ENCODE assay signal across 21 mouse cellular contexts in the genomic region with DNA sequence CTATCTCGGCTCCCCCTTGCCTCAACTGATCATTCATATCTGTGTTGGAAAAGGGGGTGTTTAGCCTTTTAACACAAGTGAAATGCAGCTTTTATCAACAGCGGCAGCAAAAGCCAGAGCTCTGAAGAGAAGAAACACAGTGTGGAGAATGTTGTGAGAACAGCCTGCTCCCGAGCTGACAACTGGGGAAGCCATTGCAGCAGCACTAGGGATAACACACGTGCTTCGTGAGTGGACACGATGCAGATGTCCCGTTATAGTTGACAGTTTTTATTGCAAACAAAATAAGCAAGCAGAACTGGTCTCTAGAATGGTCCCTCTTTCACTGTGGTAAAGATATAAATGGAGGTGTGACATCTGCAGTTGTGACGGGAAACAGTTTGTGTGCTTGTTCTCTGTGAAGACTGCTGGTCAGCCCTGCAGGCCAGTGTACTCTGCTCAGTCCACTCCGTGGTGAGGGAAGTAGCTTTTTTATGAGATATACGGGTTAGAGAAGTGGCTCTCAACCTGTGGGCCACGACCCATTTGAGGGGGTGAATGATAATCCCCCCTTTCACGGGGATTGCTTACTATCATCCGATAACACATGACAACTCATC. TPM values are rescaled to one million over a fixed set of nuclear protein-coding genes. Genes with fewer than 3 reads are reported as not detected.
DNase-seq lines count a peak whose midpoint lies in the region; ATAC-seq and TF ChIP-seq lines count a peak whose summit lies in the region.
"Had no signal": no experiment of that assay in that cellular context is flagged by ENCODE, and none has a peak within 500 bp of the region (broad histone marks: within the 10 kb centered on the region; RNA-seq: fewer than 3 reads in every experiment).

No protein-coding gene starts in this region.

- no peaks in the 10 kb centered on the region for H3K27me3 ChIP-seq in heart, embryonic 13.5 days (replicated peaks)
- 0 out of 2 replicates have a peak, but pooled peaks cover 6% of the 10 kb centered on the region for H3K27me3 ChIP-seq in kidney, embryonic 15.5 days
- H3K27me3 ChIP-seq in lung, embryonic 15.5 days = peaks cover 4% of the 10 kb centered on the region; the same call in 1 of the 2 replicates
- H3K27me3 ChIP-seq in stomach, embryonic 16.5 days (ENCODE audit: control insufficient read depth, insufficient read depth, low read length) = no peaks in the 10 kb centered on the region
- H3K27me3 ChIP-seq: liver, embryonic 13.5 days had no signal

- peaks cover 43% of the 10 kb centered on the region for H3K4me1 ChIP-seq in heart, embryonic 13.5 days
- peaks cover 17% of the 10 kb centered on the region for H3K4me1 ChIP-seq in kidney, embryonic 15.5 days
- peaks cover 33% of the 10 kb centered on the region for H3K4me1 ChIP-seq in lung, embryonic 15.5 days
- peaks cover 3% of the 10 kb centered on the region; the same call in 1 of the 2 replicates for H3K4me1 ChIP-seq in lung, adult 2 months (ENCODE audit: control insufficient read depth, insufficient read depth, low read length)
- H3K4me1 ChIP-seq in stomach, embryonic 16.5 days (ENCODE audit: control insufficient read depth, insufficient read depth, low read length) = peaks cover 5% of the 10 kb centered on the region
- H3K4me1 ChIP-seq: liver, embryonic 13.5 days had no signal

- no peak overlapping the region for H3K4me3 ChIP-seq in heart, embryonic 13.5 days
- H3K4me3 ChIP-seq in kidney, embryonic 15.5 days (replicated peaks) = no peak overlapping the region
- no peak overlapping the region for H3K4me3 ChIP-seq in lung, embryonic 15.5 days
- no peak overlapping the region for H3K4me3 ChIP-seq in lung, adult 2 months (replicated peaks; ENCODE audit: extremely low read depth, low read depth, low read length)
- no peak overlapping the region for H3K4me3 ChIP-seq in stomach, embryonic 16.5 days (replicated peaks; ENCODE audit: low read length)
- H3K4me3 ChIP-seq: gastrocnemius, adult 2 months; heart, embryonic 10.5 days; hindbrain, embryonic 10.5 days; left cerebral cortex, adult 2 months; liver, embryonic 13.5 days; midbrain, embryonic 10.5 days had no signal

- TF ChIP-seq POLR2A in lung, adult 2 months (IDR thresholded peaks at IDR 0.05; ENCODE audit: borderline replicate concordance, extremely low read depth, low read depth, low read length) = no peak

- H3K9ac ChIP-seq in heart, embryonic 13.5 days = no peak overlapping the region
- H3K9ac ChIP-seq in kidney, embryonic 15.5 days = no peak overlapping the region
- no peak overlapping the region for H3K9ac ChIP-seq in lung, embryonic 15.5 days
- H3K9ac ChIP-seq in stomach, embryonic 16.5 days (ENCODE audit: low read length) = no peak overlapping the region
- H3K9ac ChIP-seq: liver, embryonic 13.5 days had no signal

- TF ChIP-seq CTCF in lung, adult 2 months (IDR thresholded peaks at IDR 0.05; ENCODE audit: insufficient read depth, low read length) = no peak

- peaks cover 8% of the 10 kb centered on the region for H3K9me3 ChIP-seq in heart, embryonic 13.5 days
- H3K9me3 ChIP-seq in kidney, embryonic 15.5 days (replicated peaks) = no peaks in the 10 kb centered on the region
- no peaks in the 10 kb centered on the region for H3K9me3 ChIP-seq in lung, embryonic 15.5 days
- H3K9me3 ChIP-seq in stomach, embryonic 16.5 days (replicated peaks; ENCODE audit: control insufficient read depth, low read length) = no peaks in the 10 kb centered on the region; the same call in 1 of the 2 replicates

- no peak overlapping the region for H3K4me2 ChIP-seq in heart, embryonic 13.5 days
- H3K4me2 ChIP-seq in kidney, embryonic 15.5 days = no peak overlapping the region
- no peak overlapping the region for H3K4me2 ChIP-seq in lung, embryonic 15.5 days
- H3K4me2 ChIP-seq in stomach, embryonic 16.5 days (ENCODE audit: low read depth, low read length) = no peak overlapping the region
- H3K4me2 ChIP-seq: liver, embryonic 13.5 days had no signal

- WGBS in heart, embryonic 13.5 days = 43% methylated on average over 13 of the region's 13 CpGs
- 43% methylated on average over 13 of the region's 13 CpGs for WGBS in kidney, embryonic 15.5 days
- WGBS in lung, embryonic 15.5 days = 43% methylated on average over 13 of the region's 13 CpGs
- WGBS in lung, adult 2 months = 72% methylated on average over 13 of the region's 13 CpGs
- 50% methylated on average over 13 of the region's 13 CpGs for WGBS in stomach, embryonic 16.5 days

- no peak for ATAC-seq in heart, embryonic 13.5 days (ENCODE audit: extremely low read depth, insufficient number of reproducible peaks, low FRiP score, low TSS enrichment)
- ATAC-seq in kidney, embryonic 15.5 days (replicated peaks; ENCODE audit: low FRiP score) = peak; percentile 86
- peak; percentile 70 for ATAC-seq in lung, embryonic 15.5 days (ENCODE audit: borderline replicate concordance, extremely low read depth, low FRiP score, low TSS enrichment)
- ATAC-seq in stomach, embryonic 16.5 days (ENCODE audit: insufficient read depth, low FRiP score) = peak; percentile 35; the same call in 1 of the 2 replicates
- ATAC-seq in activated CD4-positive, CD25-positive, alpha-beta regulatory T cell, adult 4 months = no peak
- ATAC-seq: CD4-positive, CD25-positive, alpha-beta regulatory T cell, adult 4 months; forebrain, embryonic 14.5 days; hindbrain, embryonic 16.5 days; midbrain, embryonic 16.5 days had no signal

- no peak for DNase-seq in heart, postnatal 4 days
- DNase-seq in kidney, postnatal 36 days = no peak
- DNase-seq in lung, adult 2 months = no peak
- DNase-seq: adrenal gland, postnatal 25 days; cerebellum, adult 8-10 months; gastrocnemius, adult 2 months; liver, embryonic 13.5 days had no signal

- 0 out of 2 replicates have a peak overlapping the region, but pooled peaks have one; percentile 9 for H3K27ac ChIP-seq in heart, embryonic 13.5 days (replicated peaks)
- H3K27ac ChIP-seq in kidney, embryonic 15.5 days = 0 out of 2 replicates have a peak overlapping the region, but pooled peaks have one; percentile 54
- H3K27ac ChIP-seq in lung, embryonic 15.5 days = 0 out of 2 replicates have a peak overlapping the region, but pooled peaks have one; percentile 69
- no peak overlapping the region for H3K27ac ChIP-seq in stomach, embryonic 16.5 days (ENCODE audit: low read length)
- H3K27ac ChIP-seq: heart, embryonic 10.5 days; left cerebral cortex, adult 2 months; liver, embryonic 13.5 days; macrophage; midbrain, embryonic 10.5 days had no signal

- no peaks in the 10 kb centered on the region; the same call in 1 of the 2 replicates for H3K36me3 ChIP-seq in heart, embryonic 13.5 days
- H3K36me3 ChIP-seq in kidney, embryonic 15.5 days = no peaks in the 10 kb centered on the region
- no peaks in the 10 kb centered on the region for H3K36me3 ChIP-seq in lung, embryonic 15.5 days
- no peaks in the 10 kb centered on the region for H3K36me3 ChIP-seq in stomach, embryonic 16.5 days (ENCODE audit: control insufficient read depth, insufficient read depth, low read length)
- H3K36me3 ChIP-seq: hindbrain, embryonic 10.5 days; liver, embryonic 13.5 days; midbrain, embryonic 10.5 days had no signal

RNA-seq across cellular contexts. Expression of gene Colgalt2, which starts 16.8 kb away (rescaled TPM):
- 3.0 and 3.2 TPM in 2 replicates for polyA plus RNA-seq in heart, embryonic 13.5 days (2015; fragmentation: Nextera tagmentation; extraction: Ambion mirVana)
- total RNA-seq in heart, postnatal 4 days (2021) = 1 to 10 TPM; 2.3 to 3.2 TPM
- 1.5 TPM in 2 replicates for polyA plus RNA-seq in kidney, embryonic 15.5 days (2015; fragmentation: Nextera tagmentation; extraction: Ambion mirVana)
- 1.0 and 1.2 TPM in 2 replicates for polyA plus RNA-seq in lung, embryonic 15.5 days (2015; fragmentation: Nextera tagmentation; extraction: Ambion mirVana)
- polyA plus RNA-seq in lung, adult 2 months (2012; rRNA removed) = 12.8 and 17.3 TPM in 2 replicates
- 1.0 and 1.5 TPM in 2 replicates for polyA plus RNA-seq in stomach, embryonic 16.5 days (2015; fragmentation: Nextera tagmentation; extraction: Ambion mirVana)
- polyA plus RNA-seq in activated CD4-positive, CD25-positive, alpha-beta regulatory T cell, adult 4 months (2017; shearing (Covaris generic)) = not detected
- polyA plus RNA-seq: CD4-positive, CD25-positive, alpha-beta regulatory T cell, adult 4 months; macrophage had no signal

RNA-seq across cellular contexts. Expression of gene Tsen15, which starts 29.9 kb away (rescaled TPM):
- 59.0 and 66.5 TPM in 2 replicates for polyA plus RNA-seq in heart, embryonic 13.5 days (2015; fragmentation: Nextera tagmentation; extraction: Ambion mirVana)
- 10 to 100 TPM; 24.0 to 24.2 TPM for total RNA-seq in heart, postnatal 4 days (2021)
- 88.5 and 92.0 TPM in 2 replicates for polyA plus RNA-seq in kidney, embryonic 15.5 days (2015; fragmentation: Nextera tagmentation; extraction: Ambion mirVana)
- polyA plus RNA-seq in lung, embryonic 15.5 days (2015; fragmentation: Nextera tagmentation; extraction: Ambion mirVana) = 80.2 and 82.4 TPM in 2 replicates
- 10.6 and 12.7 TPM in 2 replicates for polyA plus RNA-seq in lung, adult 2 months (2012; rRNA removed)
- polyA plus RNA-seq in stomach, embryonic 16.5 days (2015; fragmentation: Nextera tagmentation; extraction: Ambion mirVana) = 54.3 and 62.3 TPM in 2 replicates
- polyA plus RNA-seq in activated CD4-positive, CD25-positive, alpha-beta regulatory T cell, adult 4 months (2017; shearing (Covaris generic)) = 10 to 100 TPM; 20.7 to 21.3 TPM

Comparison
In these comparisons a context has a peak if more than half of its experiments do, and no peak if none do; other contexts are left out.
1. ATAC-seq: peak in kidney, embryonic 15.5 days (single experiment), lung, embryonic 15.5 days (single experiment) and stomach, embryonic 16.5 days (single experiment); none in heart, embryonic 13.5 days (single experiment) and activated CD4-positive, CD25-positive, alpha-beta regulatory T cell, adult 4 months (single experiment).